8 mouse cellular contexts compared by ENCODE assay signal in the genomic region with DNA sequence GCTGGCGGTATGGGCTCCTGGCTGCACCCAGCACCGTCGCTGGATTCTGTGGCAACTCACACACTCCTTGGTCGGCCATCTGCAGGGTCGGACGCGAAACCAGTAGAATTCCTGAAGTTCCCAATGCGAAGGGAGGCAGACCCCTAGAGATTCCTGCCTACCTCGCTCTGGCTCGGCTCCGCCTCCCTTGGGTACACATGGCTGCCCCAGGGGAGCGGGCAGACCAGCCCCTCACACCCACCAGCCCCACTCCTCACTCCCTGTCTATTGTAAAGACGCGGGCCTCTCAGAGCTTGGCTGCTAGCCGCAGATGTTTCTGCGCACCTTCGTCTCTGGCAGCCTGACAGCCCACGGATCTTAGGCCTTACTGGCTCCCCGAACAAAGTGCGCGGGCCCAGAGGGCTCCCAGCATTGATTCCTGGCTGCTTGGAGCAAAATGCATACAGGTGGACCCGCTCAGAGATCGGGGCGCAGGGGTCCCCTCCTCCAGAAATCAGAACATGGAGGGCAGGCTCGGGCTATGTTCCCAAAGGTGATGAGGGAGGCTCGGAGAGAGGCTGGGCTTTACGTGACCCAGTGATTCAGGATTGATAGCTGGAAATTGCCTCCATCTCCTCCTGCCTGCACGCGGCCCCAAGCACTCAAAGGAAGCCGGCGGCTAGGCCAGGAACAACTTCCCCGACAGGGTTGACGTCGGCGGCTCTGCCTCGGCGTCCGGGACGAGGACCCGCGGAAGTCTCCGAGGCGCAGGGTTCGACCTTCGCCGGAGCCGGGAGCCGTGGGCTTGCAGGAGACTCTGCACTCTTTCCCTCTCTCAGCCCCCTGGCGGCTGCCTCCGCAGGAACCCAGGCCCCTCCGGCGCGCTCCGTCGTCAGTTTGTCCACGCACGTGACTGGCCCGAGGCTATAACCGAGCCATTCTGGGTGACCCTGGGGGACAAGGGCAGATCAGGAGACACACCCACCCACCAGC. TPM values are rescaled to one million over a fixed set of nuclear protein-coding genes. Genes with fewer than 3 reads are reported as not detected.
DNase-seq lines count a peak whose midpoint lies in the region; ATAC-seq and TF ChIP-seq lines count a peak whose summit lies in the region.

No protein-coding gene starts in this region.

- no peaks in the 10 kb centered on the region for H3K36me3 ChIP-seq in lung, postnatal 0 days (ENCODE audit: insufficient read depth, low read length)
- no peaks in the 10 kb centered on the region for H3K36me3 ChIP-seq in forebrain, embryonic 16.5 days (ENCODE audit: control insufficient read depth, insufficient read depth)
- H3K36me3 ChIP-seq in limb, embryonic 15.5 days = no peaks in the 10 kb centered on the region
- no peaks in the 10 kb centered on the region for H3K36me3 ChIP-seq in stomach, embryonic 15.5 days

- TF ChIP-seq CTCF in lung, postnatal 0 days (IDR thresholded peaks at IDR 0.05) = peak; percentile 59

- DNase-seq in lung, postnatal 0 days (ENCODE audit: low spot score) = no peak
- no peak for DNase-seq in lung, adult 18-20 months
- DNase-seq in layer of hippocampus, adult 9-11 months = no peak
- no peak for DNase-seq in gastrocnemius, adult 8-10 months (ENCODE audit: low spot score in 2 of 2)

- no peak for TF ChIP-seq EP300 in lung, postnatal 0 days (IDR thresholded peaks at IDR 0.05)

- 5% methylated on average over 59 of the region's 59 CpGs for WGBS in lung, postnatal 0 days
- WGBS in forebrain, embryonic 16.5 days = 1% methylated on average over 59 of the region's 59 CpGs
- WGBS in limb, embryonic 15.5 days = 5% methylated on average over 59 of the region's 59 CpGs
- WGBS in stomach, embryonic 15.5 days = 4% methylated on average over 59 of the region's 59 CpGs

- peaks cover 52% of the 10 kb centered on the region for H3K27me3 ChIP-seq in lung, postnatal 0 days (replicated peaks; ENCODE audit: insufficient read depth, low read length)
- peaks cover 61% of the 10 kb centered on the region for H3K27me3 ChIP-seq in forebrain, embryonic 16.5 days (replicated peaks; ENCODE audit: control insufficient read depth, insufficient read depth, low read length)
- H3K27me3 ChIP-seq in limb, embryonic 15.5 days = peaks cover 75% of the 10 kb centered on the region
- peaks cover 68% of the 10 kb centered on the region for H3K27me3 ChIP-seq in stomach, embryonic 15.5 days (replicated peaks)

- no peak overlapping the region for H3K9ac ChIP-seq in lung, postnatal 0 days (replicated peaks; ENCODE audit: low read depth)
- no peak overlapping the region for H3K9ac ChIP-seq in forebrain, embryonic 16.5 days (replicated peaks; ENCODE audit: low read depth, low read length)
- peak overlapping the region; percentile 5; the same call in 1 of the 2 replicates for H3K9ac ChIP-seq in limb, embryonic 15.5 days
- no peak overlapping the region; the same call in 1 of the 2 replicates for H3K9ac ChIP-seq in stomach, embryonic 15.5 days

- no peaks in the 10 kb centered on the region for H3K9me3 ChIP-seq in lung, postnatal 0 days (ENCODE audit: low read length)
- H3K9me3 ChIP-seq in forebrain, embryonic 16.5 days (ENCODE audit: control insufficient read depth, low read length) = no peaks in the 10 kb centered on the region
- no peaks in the 10 kb centered on the region for H3K9me3 ChIP-seq in limb, embryonic 15.5 days
- H3K9me3 ChIP-seq in stomach, embryonic 15.5 days = no peaks in the 10 kb centered on the region

- peaks cover 9% of the 10 kb centered on the region; the same call in 1 of the 2 replicates for H3K4me1 ChIP-seq in lung, postnatal 0 days (ENCODE audit: insufficient read depth, low read depth, low read length)
- H3K4me1 ChIP-seq in forebrain, embryonic 16.5 days (replicated peaks; ENCODE audit: control insufficient read depth, insufficient read depth, low read length) = peaks cover 21% of the 10 kb centered on the region
- peaks cover 45% of the 10 kb centered on the region for H3K4me1 ChIP-seq in limb, embryonic 15.5 days
- H3K4me1 ChIP-seq in stomach, embryonic 15.5 days = peaks cover 39% of the 10 kb centered on the region

- peak overlapping the region; percentile 56 for H3K4me2 ChIP-seq in lung, postnatal 0 days (replicated peaks; ENCODE audit: low read depth, low read length)
- H3K4me2 ChIP-seq in forebrain, embryonic 16.5 days (ENCODE audit: low read length) = peak overlapping the region; percentile 36
- peak overlapping the region; percentile 51 for H3K4me2 ChIP-seq in limb, embryonic 15.5 days
- H3K4me2 ChIP-seq in stomach, embryonic 15.5 days = peak overlapping the region; percentile 69

- no peak for ATAC-seq in lung, postnatal 0 days
- ATAC-seq in forebrain, embryonic 16.5 days = 0 out of 2 replicates have a peak, but pooled peaks have one; percentile 24
- ATAC-seq in limb, embryonic 15.5 days (ENCODE audit: insufficient number of reproducible peaks, low FRiP score, low TSS enrichment, low read depth) = no peak
- no peak for ATAC-seq in stomach, embryonic 15.5 days (ENCODE audit: insufficient read depth, low FRiP score, low read depth)
- no peak for ATAC-seq in monocyte, adult 5-6 weeks (replicated peaks; ENCODE audit: insufficient number of reproducible peaks, low FRiP score, low TSS enrichment, poor library complexity, severe bottlenecking)

- no peak overlapping the region for H3K27ac ChIP-seq in lung, postnatal 0 days (ENCODE audit: low read length)
- H3K27ac ChIP-seq in forebrain, embryonic 16.5 days (ENCODE audit: low read length) = no peak overlapping the region
- H3K27ac ChIP-seq in limb, embryonic 15.5 days = no peak overlapping the region
- no peak overlapping the region for H3K27ac ChIP-seq in stomach, embryonic 15.5 days

- peak overlapping the region; percentile 24 for H3K4me3 ChIP-seq in lung, postnatal 0 days (ENCODE audit: low read depth, low read length)
- H3K4me3 ChIP-seq in forebrain, embryonic 16.5 days (replicated peaks; ENCODE audit: low read length) = peak overlapping the region; percentile 19; the same call in 1 of the 2 replicates
- peak overlapping the region; percentile 28 for H3K4me3 ChIP-seq in limb, embryonic 15.5 days
- peak overlapping the region; percentile 33 for H3K4me3 ChIP-seq in stomach, embryonic 15.5 days (replicated peaks)

RNA-seq across cellular contexts. Expression of a gene that starts 0.9 kb away (rescaled TPM):
- polyA plus RNA-seq in lung, postnatal 0 days (2015; fragmentation: Nextera tagmentation; extraction: Ambion mirVana) = 7.6 and 7.8 TPM in 2 replicates
- polyA plus RNA-seq in forebrain, embryonic 16.5 days (2015; fragmentation: Nextera tagmentation; extraction: Ambion mirVana) = 0.28 and 0.56 TPM in 2 replicates
- 6.0 and 6.4 TPM in 2 replicates for polyA plus RNA-seq in limb, embryonic 15.5 days (2015; fragmentation: Nextera tagmentation; extraction: Ambion mirVana)
- 0.85 and 1.1 TPM in 2 replicates for polyA plus RNA-seq in stomach, embryonic 15.5 days (2015; fragmentation: Nextera tagmentation; extraction: Ambion mirVana)
- total RNA-seq in gastrocnemius, adult 8-10 months (2022) = 1 to 10 TPM; 3.0 to 5.8 (median 3.9) TPM
- total RNA-seq in monocyte, adult 5-6 weeks (2017) = not detected in 3 replicates

RNA-seq across cellular contexts. Expression of a gene that starts 30.9 kb away (rescaled TPM):
- polyA plus RNA-seq in lung, postnatal 0 days (2015; fragmentation: Nextera tagmentation; extraction: Ambion mirVana) = 7.9 and 8.8 TPM in 2 replicates
- 8.0 and 9.5 TPM in 2 replicates for polyA plus RNA-seq in forebrain, embryonic 16.5 days (2015; fragmentation: Nextera tagmentation; extraction: Ambion mirVana)
- polyA plus RNA-seq in limb, embryonic 15.5 days (2015; fragmentation: Nextera tagmentation; extraction: Ambion mirVana) = 3.0 and 3.4 TPM in 2 replicates
- 1.3 and 1.6 TPM in 2 replicates for polyA plus RNA-seq in stomach, embryonic 15.5 days (2015; fragmentation: Nextera tagmentation; extraction: Ambion mirVana)
- total RNA-seq in gastrocnemius, adult 8-10 months (2022) = not detected
- 2.5 to 12.9 TPM in 2 of 3 replicates, not detected in the other for total RNA-seq in monocyte, adult 5-6 weeks (2017)

RNA-seq across cellular contexts. Expression of a gene that starts 34.9 kb away (rescaled TPM):
- polyA plus RNA-seq in lung, postnatal 0 days (2015; fragmentation: Nextera tagmentation; extraction: Ambion mirVana) = 2.2 and 3.1 TPM in 2 replicates
- 16.9 and 23.4 TPM in 2 replicates for polyA plus RNA-seq in forebrain, embryonic 16.5 days (2015; fragmentation: Nextera tagmentation; extraction: Ambion mirVana)
- polyA plus RNA-seq in limb, embryonic 15.5 days (2015; fragmentation: Nextera tagmentation; extraction: Ambion mirVana) = 5.5 and 6.9 TPM in 2 replicates
- polyA plus RNA-seq in stomach, embryonic 15.5 days (2015; fragmentation: Nextera tagmentation; extraction: Ambion mirVana) = 2.6 and 3.4 TPM in 2 replicates
- under 1 TPM in 3 of 4 experiments, not detected in 1; 0.29 to 0.48 (median 0.47) TPM for total RNA-seq in gastrocnemius, adult 8-10 months (2022)
- 1.0 to 7.6 TPM in 2 of 3 replicates, not detected in the other for total RNA-seq in monocyte, adult 5-6 weeks (2017)

RNA-seq across cellular contexts. Expression of a gene that starts 38.4 kb away (rescaled TPM):
- 8.5 and 9.6 TPM in 2 replicates for polyA plus RNA-seq in lung, postnatal 0 days (2015; fragmentation: Nextera tagmentation; extraction: Ambion mirVana)
- 216 and 228 TPM in 2 replicates for polyA plus RNA-seq in forebrain, embryonic 16.5 days (2015; fragmentation: Nextera tagmentation; extraction: Ambion mirVana)
- polyA plus RNA-seq in limb, embryonic 15.5 days (2015; fragmentation: Nextera tagmentation; extraction: Ambion mirVana) = 59.4 and 62.8 TPM in 2 replicates
- polyA plus RNA-seq in stomach, embryonic 15.5 days (2015; fragmentation: Nextera tagmentation; extraction: Ambion mirVana) = 21.7 and 22.9 TPM in 2 replicates
- total RNA-seq in gastrocnemius, adult 8-10 months (2022) = 1 to 10 TPM; 1.7 to 2.7 (median 2.3) TPM
- total RNA-seq in monocyte, adult 5-6 weeks (2017) = 1.5 to 6.3 TPM (median 4.2 TPM) in 3 replicates
